Mouse (Mus musculus) myocyte (in vitro differentiated cells): Measurements from ENCODE around the gene Mterf1a. TPM values are rescaled to one million over a fixed set of nuclear protein-coding genes. Genes with fewer than 3 reads are reported as not detected.
A peak's percentile ranks its signal among the peaks of the same experiment; 100 is the strongest.
"Not testable (repeated sequence)": the region's sequence is repeated elsewhere in the genome, so short reads cannot be mapped to it uniquely, and the experiment has no call there.

Experiments used
- H3K27me3 ChIP-seq: one replicate; pipeline ENCODE4 v1.6.1; 2011; ENCODE audit not compliant: control insufficient read depth, insufficient read depth, insufficient read length
- H3K36me3 ChIP-seq: one replicate; pipeline ENCODE4 v1.6.1; 2011; ENCODE audit not compliant: control insufficient read depth, insufficient read depth
- H3K4me2 ChIP-seq: one replicate; pipeline ENCODE4 v1.6.1; 2011; ENCODE audit warnings: low read depth, control low read depth
- H3K4me3 ChIP-seq: one replicate; pipeline ENCODE4 v1.5.1; 2011; ENCODE audit warnings: mild to moderate bottlenecking, control low read depth, moderate library complexity
- H3K79me2 ChIP-seq: one replicate; pipeline ENCODE4 v1.6.1; 2011; ENCODE audit not compliant: control insufficient read depth, insufficient read depth
- H3ac ChIP-seq: one replicate; pipeline ENCODE4 v1.6.1; 2011; ENCODE audit not compliant: control insufficient read depth, insufficient read length
- CEBPB ChIP-seq: IDR thresholded peaks from 2 replicates; pipeline ENCODE4 v1.6.1; 2011; ENCODE audit warnings: mild to moderate bottlenecking, moderate library complexity; ENCODE audit not compliant: poor library complexity, insufficient read depth, severe bottlenecking
- E2F4 ChIP-seq: IDR thresholded peaks from one replicate; pipeline ENCODE4 v1.6.1; 2011; ENCODE audit warnings: mild to moderate bottlenecking, control low read depth, moderate library complexity; ENCODE audit not compliant: insufficient read depth
- MAX ChIP-seq: IDR thresholded peaks from one replicate; pipeline ENCODE4 v1.6.1; 2011; ENCODE audit warnings: low read depth, mild to moderate bottlenecking, control low read depth
- MYOD1 ChIP-seq, 3 experiments: IDR thresholded peaks; one replicate each; pipeline ENCODE4 v1.6.1; 2011; ENCODE audit warnings: control low read depth in 2 of 3, low read depth in 2 of 3, mild to moderate bottlenecking in 2 of 3, moderate library complexity in 1 of 3; ENCODE audit not compliant: insufficient read length in 2 of 3, control insufficient read depth in 1 of 3
- MYOG ChIP-seq, 3 experiments: IDR thresholded peaks; one replicate each; pipeline ENCODE4 v1.6.1; 2011; ENCODE audit warnings: control low read depth in 2 of 3, low read depth in 2 of 3, mild to moderate bottlenecking in 2 of 3; ENCODE audit not compliant: insufficient read length in 2 of 3, control insufficient read depth in 1 of 3, insufficient read depth in 1 of 3
- POLR2A ChIP-seq: IDR thresholded peaks from one replicate; pipeline ENCODE4 v1.6.1; 2011; ENCODE audit warnings: low read depth, mild to moderate bottlenecking, control low read depth, moderate library complexity; ENCODE audit not compliant: insufficient read length
- POLR2AphosphoS2 ChIP-seq: IDR thresholded peaks from one replicate; pipeline ENCODE4 v1.6.1; 2011; ENCODE audit warnings: low read depth, control low read depth; ENCODE audit not compliant: insufficient read length
- REST ChIP-seq: IDR thresholded peaks from one replicate; pipeline ENCODE4 v1.6.1; 2011; ENCODE audit warnings: mild to moderate bottlenecking, control low read depth, moderate library complexity; ENCODE audit not compliant: insufficient read depth, insufficient read length
- SRF ChIP-seq: IDR thresholded peaks from one replicate; pipeline ENCODE4 v1.6.1; 2011; ENCODE audit warnings: low read depth; ENCODE audit not compliant: control insufficient read depth, insufficient read length
- TCF12 ChIP-seq: IDR thresholded peaks from one replicate; pipeline ENCODE4 v1.6.1; 2011; ENCODE audit warnings: mild to moderate bottlenecking, control low read depth; ENCODE audit not compliant: poor library complexity, insufficient read depth, severe bottlenecking
- TCF3 ChIP-seq: IDR thresholded peaks from one replicate; pipeline ENCODE4 v1.6.1; 2011; ENCODE audit warnings: low read depth, control low read depth; ENCODE audit not compliant: insufficient read length
- USF1 ChIP-seq: IDR thresholded peaks from one replicate; pipeline ENCODE4 v1.6.1; 2011; ENCODE audit warnings: low read depth, mild to moderate bottlenecking, control low read depth, moderate library complexity
- polyA plus RNA-seq: library from polyadenylated mRNA; unstranded; fragments of >200 nt; fragmentation: generic; extraction: Trizol; gene quantifications from one replicate; pipeline ENCODE4 v1.2.1, GENCODE M21; 2012; ENCODE audit warnings: missing spikeins

The Mterf1a gene
- polyA plus RNA-seq, 1 experiment = 1.7 TPM

DNA sequence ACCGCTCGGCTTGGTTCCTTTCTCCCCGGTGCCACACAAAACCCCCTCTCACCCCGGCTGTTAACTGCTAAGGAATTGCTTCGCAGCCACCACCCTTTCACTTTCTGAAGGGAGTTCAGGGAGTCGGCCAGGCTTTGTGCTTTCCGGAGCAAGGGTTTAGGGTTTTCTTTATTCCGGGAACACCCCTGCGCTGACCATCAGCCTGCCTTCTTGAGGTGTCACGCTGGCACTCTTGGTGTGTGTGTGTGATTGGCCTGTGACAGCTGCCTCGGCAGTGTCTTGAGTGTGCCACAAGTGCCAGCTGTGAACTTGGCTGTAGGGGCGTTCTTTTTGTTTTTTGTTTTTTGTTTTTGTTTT, 34.9 kb upstream of the Mterf1a start:
- Histone ChIP-seq H3K36me3 (no peaks in the 10 kb centered on the region), H3K27me3 (no peaks in the 10 kb centered on the region), H3ac (peak overlapping the region; percentile 87), H3K79me2 (peaks cover 32% of the 10 kb centered on the region), H3K4me3 (peak overlapping the region; percentile 83), H3K4me2 (peak overlapping the region; percentile 71)
- TF ChIP-seq MYOG (IDR thresholded peaks at IDR 0.05; ENCODE audit: control insufficient read depth in 1 of 3, insufficient read depth in 1 of 3, insufficient read length in 2 of 3, low read depth in 2 of 3) = peak; percentile 66 to 90 (median 86)
- peak; percentile 54 for TF ChIP-seq TCF12
- no peak for TF ChIP-seq E2F4
- TF ChIP-seq MAX = no peak
- peak; percentile 57 for TF ChIP-seq TCF3
- no peak for TF ChIP-seq USF1
- peak; percentile 85 to 96 (median 94) for TF ChIP-seq MYOD1 (IDR thresholded peaks at IDR 0.05; ENCODE audit: control insufficient read depth in 1 of 3, insufficient read length in 2 of 3, low read depth in 2 of 3)
- peak; percentile 49 for TF ChIP-seq POLR2AphosphoS2
- TF ChIP-seq CEBPB = no peak
- peak; percentile 48 for TF ChIP-seq POLR2A

DNA sequence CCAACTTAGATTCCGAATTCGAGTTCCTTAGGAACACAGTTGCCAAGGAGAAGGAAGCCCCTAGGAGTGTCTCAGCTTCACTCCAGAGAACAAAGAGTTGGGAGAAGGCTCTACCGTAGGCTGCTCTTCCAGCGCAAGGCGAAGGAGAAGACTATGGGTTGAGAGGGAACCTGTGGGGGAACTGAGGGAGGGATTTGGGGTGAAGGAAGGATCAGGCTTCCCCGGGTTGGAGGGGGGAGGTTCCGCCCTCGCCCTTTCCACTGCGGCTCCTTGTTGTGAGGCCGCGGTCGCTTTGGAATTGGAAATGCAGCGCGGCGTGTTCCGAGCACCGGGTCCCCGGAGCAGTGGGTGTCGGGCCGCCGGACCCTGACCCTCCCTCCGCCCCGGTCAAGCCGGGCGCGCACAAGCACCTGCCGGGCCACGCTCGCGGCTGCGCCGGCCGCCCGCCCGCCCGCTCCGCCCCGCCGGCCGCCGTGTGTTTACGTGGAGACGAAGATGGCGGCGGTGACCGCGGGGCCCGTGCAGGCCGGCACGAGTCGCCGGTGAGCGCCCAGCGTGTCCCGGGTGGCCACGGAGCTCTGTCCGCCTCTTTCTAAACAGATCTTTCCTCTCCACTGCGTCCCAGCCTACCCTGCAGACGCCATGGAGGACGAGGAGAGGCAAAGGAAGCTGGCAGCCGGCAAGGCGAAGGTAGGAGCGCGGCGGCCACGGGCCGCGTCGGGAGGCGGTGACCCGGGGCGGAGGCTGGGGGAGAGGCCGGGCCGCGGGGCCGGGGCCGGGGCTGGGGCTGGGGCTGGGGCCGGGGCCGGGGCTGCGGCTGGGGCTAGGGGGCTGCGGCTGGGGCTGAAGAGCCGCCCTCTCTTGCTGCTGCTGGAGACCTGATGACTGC, 34.3 kb upstream of the Mterf1a start, which contains the start of gene Akap9:
TSS of gene Akap9 (plus strand) at position 254 of the 889 bp plus-strand sequence.
- TF ChIP-seq MYOG (IDR thresholded peaks at IDR 0.05; ENCODE audit: control insufficient read depth in 1 of 3, insufficient read depth in 1 of 3, insufficient read length in 2 of 3, low read depth in 2 of 3) (peak in 2 of 3 experiments; percentile 4 to 29), CEBPB (no peak), MYOD1 (IDR thresholded peaks at IDR 0.05; ENCODE audit: control insufficient read depth in 1 of 3, insufficient read length in 2 of 3, low read depth in 2 of 3) (peak in 2 of 3 experiments; percentile 22 to 64), POLR2A (peak; percentile 78), MAX (no peak)
- peak within 1 kb of the TSS; percentile 80 for H3K4me2 ChIP-seq
- no peaks in the 10 kb centered on the region for H3K36me3 ChIP-seq
- peaks cover 32% of the 10 kb centered on the region for H3K79me2 ChIP-seq
- peak within 1 kb of the TSS; percentile 87 for H3ac ChIP-seq
- peak within 1 kb of the TSS; percentile 83 for H3K4me3 ChIP-seq
- no peaks in the 10 kb centered on the region for H3K27me3 ChIP-seq

DNA sequence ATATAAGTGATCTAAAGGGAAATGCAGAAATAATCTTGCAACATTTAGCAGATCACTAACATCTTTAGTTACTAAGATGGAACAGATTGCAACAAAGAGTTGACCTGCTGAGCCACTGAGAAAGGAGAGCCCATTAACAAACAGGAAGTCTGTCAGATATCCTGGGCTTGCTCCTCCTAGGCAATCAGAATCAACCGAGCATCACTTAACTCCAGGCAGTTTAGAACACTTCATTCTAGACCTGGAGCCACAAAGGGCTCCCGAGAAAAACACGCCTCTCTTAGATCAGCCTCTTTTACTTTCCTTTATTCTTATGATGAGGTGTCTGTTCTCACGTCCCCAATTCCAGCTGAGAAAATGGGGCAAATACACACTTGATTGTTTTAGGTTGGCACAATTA, 32.9 kb upstream of the Mterf1a start:
- Histone ChIP-seq H3K4me2 (no peak overlapping the region), H3K27me3 (no peaks in the 10 kb centered on the region), H3K79me2 (peaks cover 27% of the 10 kb centered on the region), H3K36me3 (no peaks in the 10 kb centered on the region), H3K4me3 (no peak overlapping the region), H3ac (no peak overlapping the region)
- TF ChIP-seq TCF12 = no peak
- TF ChIP-seq USF1 = no peak
- TF ChIP-seq MYOG (IDR thresholded peaks at IDR 0.05; ENCODE audit: control insufficient read depth in 1 of 3, insufficient read depth in 1 of 3, insufficient read length in 2 of 3, low read depth in 2 of 3) = no peak
- no peak for TF ChIP-seq E2F4
- TF ChIP-seq REST = no peak
- no peak for TF ChIP-seq TCF3

DNA sequence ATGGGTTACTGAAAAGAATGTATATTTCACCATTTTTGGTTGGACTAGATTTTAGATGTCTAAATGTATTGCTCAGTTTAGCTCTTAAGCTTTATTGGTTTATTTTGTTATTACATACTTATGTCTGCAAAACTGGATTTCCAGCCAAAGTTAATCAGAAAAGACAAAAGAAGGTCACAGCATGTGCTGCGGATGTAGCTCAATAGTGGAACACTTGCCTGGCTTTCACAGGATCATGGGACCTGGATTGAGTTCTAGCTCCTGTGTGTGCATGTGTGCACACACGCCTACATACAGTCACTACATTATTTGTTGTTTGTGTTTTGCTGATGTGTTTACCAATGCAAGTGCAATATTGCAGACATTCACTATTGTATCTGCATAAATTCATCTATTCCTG, 28.6 kb upstream of the Mterf1a start:
- Histone ChIP-seq H3K27me3 (no peaks in the 10 kb centered on the region), H3ac (no peak overlapping the region), H3K4me3 (no peak overlapping the region), H3K4me2 (no peak overlapping the region), H3K36me3 (no peaks in the 10 kb centered on the region), H3K79me2 (no peaks in the 10 kb centered on the region)
- TF ChIP-seq TCF12 = no peak
- no peak for TF ChIP-seq SRF
- no peak for TF ChIP-seq MAX
- TF ChIP-seq POLR2A = no peak
- TF ChIP-seq POLR2AphosphoS2 = no peak
- TF ChIP-seq REST = no peak

DNA sequence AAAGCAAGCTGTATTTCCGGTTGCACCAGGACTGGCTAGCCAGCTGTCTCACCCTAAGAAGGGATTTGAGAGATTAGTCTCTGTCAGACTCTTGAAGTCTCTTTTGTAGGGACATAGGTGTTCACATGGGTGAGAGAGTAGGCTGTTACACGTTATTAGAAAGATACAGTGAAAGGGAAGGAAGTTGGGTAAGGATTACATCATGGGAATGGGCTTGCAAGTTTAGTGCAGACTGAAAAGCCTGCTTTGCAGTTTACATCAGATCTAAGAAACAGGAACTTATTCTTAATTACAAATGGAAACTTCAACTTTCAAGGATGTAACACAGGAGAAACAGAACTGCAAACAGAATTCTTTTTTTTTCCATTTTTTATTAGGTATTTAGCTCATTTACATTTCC, 11.7 kb upstream of the Mterf1a start:
- H3ac ChIP-seq = no peak overlapping the region

DNA sequence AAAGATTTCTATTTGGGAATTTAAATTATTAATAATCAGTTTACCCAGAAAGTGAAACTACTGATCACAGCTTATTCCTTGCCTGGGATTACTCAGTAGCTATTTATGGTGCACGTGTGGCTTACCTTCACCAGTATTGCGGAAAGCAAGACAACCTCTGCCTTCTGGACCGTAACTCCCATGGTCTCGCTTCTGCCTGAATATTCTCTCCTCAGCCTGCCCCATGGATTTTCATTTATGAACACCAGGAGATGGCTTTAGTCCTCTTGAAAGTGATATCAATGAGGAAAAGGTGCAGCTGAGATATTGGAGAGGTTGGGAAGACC, 524 bp upstream of the Mterf1a start:
- H3K36me3 ChIP-seq, H3K4me2 ChIP-seq, H3K79me2 ChIP-seq, H3K4me3 ChIP-seq, H3ac ChIP-seq, H3K27me3 ChIP-seq: not testable (repeated sequence)

More for the DNA sequence above, 11.7 kb upstream of the Mterf1a start:
- H3K4me3 ChIP-seq = no peak overlapping the region
- no peak overlapping the region for H3K4me2 ChIP-seq
- no peaks in the 10 kb centered on the region for H3K36me3 ChIP-seq
- H3K79me2 ChIP-seq = no peaks in the 10 kb centered on the region
- no peak for TF ChIP-seq POLR2AphosphoS2
- no peak for TF ChIP-seq E2F4
- no peak for TF ChIP-seq TCF12
- TF ChIP-seq REST = no peak
- TF ChIP-seq USF1 = no peak
- no peak for TF ChIP-seq MYOD1 (IDR thresholded peaks at IDR 0.05; ENCODE audit: control insufficient read depth in 1 of 3, insufficient read length in 2 of 3, low read depth in 2 of 3)
- no peak for TF ChIP-seq MAX
- TF ChIP-seq SRF = no peak
- no peak for TF ChIP-seq MYOG (IDR thresholded peaks at IDR 0.05; ENCODE audit: control insufficient read depth in 1 of 3, insufficient read depth in 1 of 3, insufficient read length in 2 of 3, low read depth in 2 of 3)
- TF ChIP-seq POLR2A = no peak
- H3K27me3 ChIP-seq = peaks cover 4% of the 10 kb centered on the region
